Mouse (Mus musculus): Measurements from ENCODE around the gene Stoml1.
"Not testable (repeated sequence)": the region's sequence is repeated elsewhere in the genome, so short reads cannot be mapped to it uniquely, and the experiment has no call there.

The Stoml1 gene

GRCm38 (mm10) chr9:58250730-58251129 is 2.2 kb upstream of the Stoml1 start:
- H3K36me3 ChIP-seq (ENCODE audit: control insufficient read depth, insufficient read depth, low read length, poor library complexity, severe bottlenecking); H3K27me3 ChIP-seq (ENCODE audit: control insufficient read depth, insufficient read depth, low read length, poor library complexity, severe bottlenecking); DNase-seq (ENCODE audit: low read depth, low spot score): not testable (repeated sequence)

- not testable (repeated sequence) for H3K36me3 ChIP-seq (ENCODE audit: control insufficient read depth, insufficient read depth, low read length, poor library complexity, severe bottlenecking); H3K27me3 ChIP-seq (ENCODE audit: control insufficient read depth, insufficient read depth, low read length, poor library complexity, severe bottlenecking); DNase-seq (ENCODE audit: low read depth, low spot score)
Observed at GRCm38 (mm10) chr9:58253805-58254122, 800 bp downstream of the Stoml1 start.

GRCm38 (mm10) chr9:58255105-58255504 is 2.1 kb downstream of the Stoml1 start:
- peak; percentile 51 for DNase-seq (ENCODE audit: low read depth, low spot score)
- Histone ChIP-seq H3K27me3 (ENCODE audit: control insufficient read depth, insufficient read depth, low read length, poor library complexity, severe bottlenecking) (no peaks in the 10 kb centered on the region), H3K36me3 (ENCODE audit: control insufficient read depth, insufficient read depth, low read length, poor library complexity, severe bottlenecking) (no peaks in the 10 kb centered on the region; the same call in none of the 2 replicates)

GRCm38 (mm10) chr9:58255704-58256685 is 3.0 kb downstream of the Stoml1 start:
- Histone ChIP-seq H3K36me3 (ENCODE audit: control insufficient read depth, insufficient read depth, low read length, poor library complexity, severe bottlenecking) (no peaks in the 10 kb centered on the region; the same call in none of the 2 replicates), H3K27me3 (ENCODE audit: control insufficient read depth, insufficient read depth, low read length, poor library complexity, severe bottlenecking) (no peaks in the 10 kb centered on the region)
- DNase-seq (ENCODE audit: low read depth, low spot score) = peak; percentile 58

GRCm38 (mm10) chr9:58262507-58262906 is 9.5 kb downstream of the Stoml1 start:
- H3K36me3 ChIP-seq (ENCODE audit: control insufficient read depth, insufficient read depth, low read length, poor library complexity, severe bottlenecking) = no peaks in the 10 kb centered on the region; the same call in none of the 2 replicates
- no peaks in the 10 kb centered on the region for H3K27me3 ChIP-seq (ENCODE audit: control insufficient read depth, insufficient read depth, low read length, poor library complexity, severe bottlenecking)
- no peak for DNase-seq (ENCODE audit: low read depth, low spot score)

- peak; percentile 72 for DNase-seq (ENCODE audit: low read depth, low spot score)
- Histone ChIP-seq H3K36me3 (ENCODE audit: control insufficient read depth, insufficient read depth, low read length, poor library complexity, severe bottlenecking) (no peaks in the 10 kb centered on the region), H3K27me3 (ENCODE audit: control insufficient read depth, insufficient read depth, low read length, poor library complexity, severe bottlenecking) (no peaks in the 10 kb centered on the region)
Observed at GRCm38 (mm10) chr9:58265368-58265767, 12.4 kb downstream of the Stoml1 start.

- DNase-seq (ENCODE audit: low read depth, low spot score) = peak; percentile 79
- H3K36me3 ChIP-seq (ENCODE audit: control insufficient read depth, insufficient read depth, low read length, poor library complexity, severe bottlenecking) = no peaks in the 10 kb centered on the region
Observed at GRCm38 (mm10) chr9:58266571-58267011, 13.6 kb downstream of the Stoml1 start.

GRCm38 (mm10) chr9:58267046-58267445 is 14.1 kb downstream of the Stoml1 start:
- no peak for DNase-seq (ENCODE audit: low read depth, low spot score)
- Histone ChIP-seq H3K36me3 (ENCODE audit: control insufficient read depth, insufficient read depth, low read length, poor library complexity, severe bottlenecking) (no peaks in the 10 kb centered on the region), H3K27me3 (ENCODE audit: control insufficient read depth, insufficient read depth, low read length, poor library complexity, severe bottlenecking) (no peaks in the 10 kb centered on the region)

More at GRCm38 (mm10) chr9:58266571-58267011, 13.6 kb downstream of the Stoml1 start:
- no peaks in the 10 kb centered on the region for H3K27me3 ChIP-seq (ENCODE audit: control insufficient read depth, insufficient read depth, low read length, poor library complexity, severe bottlenecking)

GRCm38 (mm10) chr9:58268384-58269313 is 15.7 kb downstream of the Stoml1 start:
- no peaks in the 10 kb centered on the region for H3K27me3 ChIP-seq (ENCODE audit: control insufficient read depth, insufficient read depth, low read length, poor library complexity, severe bottlenecking)
- DNase-seq (ENCODE audit: low read depth, low spot score) = peak; percentile 93
- H3K36me3 ChIP-seq (ENCODE audit: control insufficient read depth, insufficient read depth, low read length, poor library complexity, severe bottlenecking) = no peaks in the 10 kb centered on the region

GRCm38 (mm10) chr9:58270081-58270480 is 17.1 kb downstream of the Stoml1 start:
- no peaks in the 10 kb centered on the region for H3K27me3 ChIP-seq (ENCODE audit: control insufficient read depth, insufficient read depth, low read length, poor library complexity, severe bottlenecking)
- DNase-seq (ENCODE audit: low read depth, low spot score) = peak; percentile 46
- H3K36me3 ChIP-seq (ENCODE audit: control insufficient read depth, insufficient read depth, low read length, poor library complexity, severe bottlenecking) = no peaks in the 10 kb centered on the region

- H3K36me3 ChIP-seq (ENCODE audit: control insufficient read depth, insufficient read depth, low read length, poor library complexity, severe bottlenecking) = no peaks in the 10 kb centered on the region
- no peaks in the 10 kb centered on the region for H3K27me3 ChIP-seq (ENCODE audit: control insufficient read depth, insufficient read depth, low read length, poor library complexity, severe bottlenecking)
- DNase-seq (ENCODE audit: low read depth, low spot score) = peak; percentile 93
Observed at GRCm38 (mm10) chr9:58271109-58271508, 18.1 kb downstream of the Stoml1 start.

- H3K36me3 ChIP-seq (ENCODE audit: control insufficient read depth, insufficient read depth, low read length, poor library complexity, severe bottlenecking); H3K27me3 ChIP-seq (ENCODE audit: control insufficient read depth, insufficient read depth, low read length, poor library complexity, severe bottlenecking): not testable (repeated sequence)
- peak; percentile 63 for DNase-seq (ENCODE audit: low read depth, low spot score)
Observed at GRCm38 (mm10) chr9:58271551-58271950, 18.6 kb downstream of the Stoml1 start.

- DNase-seq (ENCODE audit: low read depth, low spot score) = peak; percentile 87
- no peaks in the 10 kb centered on the region for H3K36me3 ChIP-seq (ENCODE audit: control insufficient read depth, insufficient read depth, low read length, poor library complexity, severe bottlenecking)
- H3K27me3 ChIP-seq (ENCODE audit: control insufficient read depth, insufficient read depth, low read length, poor library complexity, severe bottlenecking) = no peaks in the 10 kb centered on the region
Observed at GRCm38 (mm10) chr9:58272068-58272541, 19.1 kb downstream of the Stoml1 start.

- no peaks in the 10 kb centered on the region for H3K27me3 ChIP-seq (ENCODE audit: control insufficient read depth, insufficient read depth, low read length, poor library complexity, severe bottlenecking)
- no peaks in the 10 kb centered on the region for H3K36me3 ChIP-seq (ENCODE audit: control insufficient read depth, insufficient read depth, low read length, poor library complexity, severe bottlenecking)
- DNase-seq (ENCODE audit: low read depth, low spot score) = peak; percentile 79
Observed at GRCm38 (mm10) chr9:58272855-58273254, 19.9 kb downstream of the Stoml1 start.
